Mouse (Mus musculus): Measurements from ENCODE around the gene Rab3gap2. TPM values are rescaled to one million over a fixed set of nuclear protein-coding genes. Genes with fewer than 3 reads are reported as not detected.
A peak's percentile ranks its signal among the peaks of the same experiment; 100 is the strongest.
"Not testable (repeated sequence)": the region's sequence is repeated elsewhere in the genome, so short reads cannot be mapped to it uniquely, and the experiment has no call there.

Rab3gap2 gene
- total RNA-seq, 2 experiments from 2014 or later = 21.5 to 22.9 TPM

GRCm38 (mm10) chr1:185315846-185316568, 112.1 kb downstream of the Rab3gap2 start:
- intact Hi-C loops (cut with DNase I) = no loop called here
- DNase-seq = no peak

- not testable (repeated sequence) for DNase-seq
- intact Hi-C loops (cut with DNase I) = loop anchor here (2.0 to 5.0 kb wide), 2 partner anchors 35 to 121 kb away; partner anchors contain the start of gene Eprs
These were observed 123.9 kb downstream of the Rab3gap2 start for GRCm38 (mm10) chr1:185327754-185328345.

GRCm38 (mm10) chr1:185328721-185329610, 125.0 kb downstream of the Rab3gap2 start, which contains the start of gene Iars2:
Iars2 (minus strand) TSS chr1:185329396.
- peak; percentile 94 to 96 for DNase-seq
- intact Hi-C loops (cut with DNase I) = loop anchor here (2.0 to 5.0 kb wide), 2 partner anchors 34 to 122 kb away; partner anchors contain the start of gene Eprs

- DNase-seq = no peak
- intact Hi-C loops (cut with DNase I) = loop anchor here (2.0 to 5.0 kb wide), 2 partner anchors 33 to 123 kb away; partner anchors contain the start of gene Eprs
These were observed 125.9 kb downstream of the Rab3gap2 start for GRCm38 (mm10) chr1:185329851-185330250.

- intact Hi-C loops (cut with DNase I) = no loop called here
- DNase-seq = no peak
These were observed 127.4 kb downstream of the Rab3gap2 start for GRCm38 (mm10) chr1:185331364-185331763.

- intact Hi-C loops (cut with DNase I) = no loop called here
- DNase-seq = peak; percentile 88 to 90
These were observed 128.1 kb downstream of the Rab3gap2 start, which contains the start of gene Bpnt1 for GRCm38 (mm10) chr1:185331983-185332430. Bpnt1 (plus strand) TSS chr1:185332149.

- intact Hi-C loops (cut with DNase I) = no loop called here
- DNase-seq = no peak
These were observed 129.7 kb downstream of the Rab3gap2 start for GRCm38 (mm10) chr1:185333651-185334050.

- intact Hi-C loops (cut with DNase I) = no loop called here
- DNase-seq = no peak
These were observed 130.2 kb downstream of the Rab3gap2 start for GRCm38 (mm10) chr1:185334136-185334535.

GRCm38 (mm10) chr1:185335231-185335765, 131.4 kb downstream of the Rab3gap2 start:
- no peak for DNase-seq
- intact Hi-C loops (cut with DNase I) = no loop called here

Small RNA genes lying within 50 kb of the gene (microRNA-seq; reads per million reads assigned to microRNA genes)
- gene Mir194-1 (ENCODE audit: borderline number of aligned reads in 2 of 2) (25.3 to 32.3 reads per million in 2 experiments), gene Mir215 (ENCODE audit: borderline number of aligned reads in 2 of 2) (45.1 to 111 reads per million in 2 experiments), gene Mir664 (ENCODE audit: borderline number of aligned reads in 2 of 2) (81.4 to 103 reads per million in 2 experiments)

Other genes starting within 250 kb of the Rab3gap2 start
- gene Mark1, start 204.5 kb upstream of the Rab3gap2 start, total RNA-seq (2021) = 1 to 10 TPM; 7.2 to 8.4 TPM
- 10 to 100 TPM; 81.2 to 83.4 TPM for gene Iars2, start 125.3 kb downstream of the Rab3gap2 start, total RNA-seq (2021)
- 10 to 100 TPM; 23.4 to 27.0 TPM for gene Bpnt1, start 128.0 kb downstream of the Rab3gap2 start, total RNA-seq (2021)
- 10 to 100 TPM; 78.7 to 85.3 TPM for gene Eprs, start 158.9 kb downstream of the Rab3gap2 start, total RNA-seq (2021)